Mouse (Mus musculus) adrenal gland, postnatal 25 days (tissue): ENCODE measurements at regions not wholly inside any gene's neighbourhood (a gene's known extent, or its start where the extent isn't known, plus 50 kb on each side); places are given as distances from the start of the nearest gene placed in this dataset.
"Not testable (repeated sequence)": the region's sequence is repeated elsewhere in the genome, so short reads cannot be mapped to it uniquely, and the experiment has no call there.

Experiments
- DNase-seq: peaks from one replicate; pipeline ENCODE4 v3.0.0; 2021; ENCODE audit warnings: mixed read lengths

DNA sequence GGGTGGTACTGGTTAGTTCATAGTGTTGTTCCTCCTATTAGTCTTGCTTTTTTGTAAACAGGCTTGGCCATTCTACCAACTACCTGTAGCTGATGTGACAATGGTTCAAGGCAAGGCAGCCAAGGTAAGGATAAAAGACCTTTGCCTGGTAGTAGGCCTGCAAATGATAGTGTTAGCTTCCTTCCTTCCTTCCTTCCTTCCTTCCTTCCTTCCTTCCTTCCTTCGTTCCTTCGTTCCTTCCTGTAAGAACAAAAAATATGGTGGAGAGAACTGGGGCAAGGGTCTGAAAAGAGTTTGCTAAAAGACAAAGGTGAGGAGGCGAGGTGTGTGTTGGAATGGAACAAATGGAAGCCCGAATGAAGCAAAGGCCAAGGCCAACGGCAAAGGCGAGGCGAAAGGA lies 84.8 kb upstream of the Ezh2 start:
- not testable (repeated sequence) for DNase-seq

- DNase-seq = not testable (repeated sequence)
These were observed 77.6 kb upstream of the Ezh2 start for GRCm38 (mm10) chr6:47672741-47673140.

- DNase-seq = not testable (repeated sequence)
These were observed 57.7 kb upstream of the Ezh2 start for GRCm38 (mm10) chr6:47652880-47653279.

DNA sequence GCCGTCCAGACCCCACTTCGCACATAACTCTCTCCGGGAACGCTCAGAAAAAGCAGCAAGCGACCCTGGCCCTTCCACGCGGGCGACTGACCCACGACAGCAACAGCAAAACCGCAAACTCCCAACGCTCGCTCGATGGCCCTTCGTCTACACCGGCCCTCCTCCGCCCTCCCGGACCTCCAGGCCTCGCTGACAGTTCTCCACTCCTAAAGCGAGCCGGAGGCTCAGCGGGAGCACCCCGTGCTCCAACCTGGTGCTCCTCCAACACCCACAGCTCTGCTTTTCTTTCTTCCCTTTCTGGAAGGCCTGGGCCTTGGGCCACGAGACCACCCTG lies 56.2 kb upstream of the Ezh2 start:
- DNase-seq = not testable (repeated sequence)

- DNase-seq = peak; percentile 94
These were observed 55.6 kb upstream of the Ezh2 start for GRCm38 (mm10) chr6:47650463-47651384.

- DNase-seq = no peak
These were observed 54.8 kb upstream of the Ezh2 start for GRCm38 (mm10) chr6:47649961-47650360.

DNA sequence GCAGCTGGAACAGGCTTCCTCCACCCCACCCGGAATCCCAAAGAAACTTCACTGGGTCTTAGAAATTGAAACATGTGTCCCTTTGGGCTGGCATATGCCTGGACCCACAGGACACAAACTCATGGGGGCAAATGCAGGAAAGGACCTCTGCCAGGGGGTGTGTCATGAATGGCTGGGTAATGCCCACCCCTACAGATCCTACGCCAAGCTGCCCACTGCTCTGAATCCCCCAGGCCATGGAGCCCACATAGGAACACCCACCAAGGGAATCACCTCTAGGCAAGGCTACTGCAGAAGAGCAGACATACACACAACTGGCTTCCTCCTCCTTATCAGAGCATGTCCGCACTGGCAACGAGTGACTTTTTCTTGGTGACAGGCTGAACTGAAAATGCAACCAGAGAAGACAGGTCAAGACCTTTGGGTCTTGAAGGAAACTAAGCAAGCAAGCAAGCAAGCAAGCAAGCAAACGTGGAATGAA lies 54.4 kb upstream of the Ezh2 start:
- DNase-seq = no peak

DNA sequence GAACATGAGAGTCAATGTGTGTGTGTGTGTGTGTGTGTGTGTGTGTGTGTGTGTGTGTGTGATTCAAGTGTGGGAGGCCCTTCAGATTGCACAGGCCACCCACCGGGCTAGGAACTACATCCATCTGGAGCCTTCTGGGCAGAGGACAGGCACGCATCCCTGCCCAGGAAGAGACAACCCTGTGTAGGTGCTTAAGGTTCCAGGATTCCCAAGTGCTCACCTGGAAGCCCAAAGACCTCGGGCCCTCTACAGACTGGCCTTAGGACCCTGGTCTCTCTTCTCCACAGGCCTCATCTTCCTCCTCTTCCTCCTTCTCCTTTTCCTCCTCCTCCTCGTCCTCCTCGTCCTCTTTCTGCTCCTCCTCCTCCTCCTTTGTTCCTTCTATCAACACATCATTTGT lies 53.8 kb upstream of the Ezh2 start:
- DNase-seq = no peak

- no peak for DNase-seq
These were observed 53.2 kb upstream of the Ezh2 start for GRCm38 (mm10) chr6:47648316-47648715.

DNA sequence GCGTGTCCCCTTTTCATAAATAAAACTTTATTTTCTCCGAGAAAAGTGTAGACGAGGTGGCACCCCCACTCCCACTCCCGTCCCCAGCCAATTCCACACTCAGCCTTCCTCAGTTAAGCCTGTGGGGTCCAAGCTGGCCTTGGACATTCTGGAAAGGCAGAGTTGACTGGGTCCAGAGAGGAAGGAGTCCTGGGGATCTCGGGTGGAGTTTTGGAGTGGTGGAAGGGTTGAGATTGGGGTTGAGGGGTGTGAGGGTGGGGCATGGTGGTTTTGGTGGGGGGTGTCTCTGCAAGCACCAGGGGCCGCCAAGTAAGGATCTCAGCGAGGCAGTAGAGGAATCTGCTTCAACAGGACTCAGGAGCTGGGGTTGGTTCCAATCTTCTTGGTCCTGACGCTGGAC lies 52.7 kb upstream of the Ezh2 start:
- DNase-seq = no peak

DNA sequence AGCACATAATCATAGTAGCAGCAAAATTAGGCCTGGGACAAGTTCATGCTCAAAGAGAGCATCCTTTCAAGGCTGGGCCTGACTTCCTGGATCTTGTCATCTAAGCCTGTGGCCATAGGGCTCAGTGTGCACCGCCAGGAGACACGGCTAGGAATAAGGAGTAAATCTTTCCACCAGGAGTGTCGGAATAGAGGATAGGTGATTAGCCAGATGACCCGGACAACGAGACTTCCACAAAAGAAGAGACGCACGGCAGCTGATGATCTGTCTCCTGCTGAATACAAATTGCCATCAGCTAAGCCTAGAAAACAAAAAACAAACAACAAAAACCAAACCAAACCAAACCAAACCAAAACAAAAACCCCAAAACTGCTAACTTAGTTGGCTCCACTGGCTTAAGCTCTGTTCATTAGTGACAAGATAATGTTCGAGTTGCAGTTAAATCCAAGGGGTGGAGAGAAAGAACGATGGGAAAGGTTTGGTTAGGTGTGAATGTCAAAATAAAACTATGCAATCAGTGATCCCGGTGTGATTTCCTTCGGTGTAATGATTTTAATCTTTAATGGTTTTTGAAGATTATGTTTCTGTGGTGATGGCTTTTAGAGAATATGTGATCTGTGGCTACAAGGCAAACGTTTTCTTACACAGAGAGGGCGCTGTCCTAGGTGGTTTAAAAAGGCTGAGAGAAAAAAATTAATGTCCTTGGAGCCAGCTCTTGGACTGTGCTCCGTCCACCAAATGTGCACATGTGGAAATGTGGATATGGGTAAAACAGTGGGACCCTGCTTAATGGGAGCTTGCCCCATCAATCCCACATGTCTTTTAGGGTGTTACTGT lies 51.8 kb upstream of the Ezh2 start:
- DNase-seq = no peak

DNA sequence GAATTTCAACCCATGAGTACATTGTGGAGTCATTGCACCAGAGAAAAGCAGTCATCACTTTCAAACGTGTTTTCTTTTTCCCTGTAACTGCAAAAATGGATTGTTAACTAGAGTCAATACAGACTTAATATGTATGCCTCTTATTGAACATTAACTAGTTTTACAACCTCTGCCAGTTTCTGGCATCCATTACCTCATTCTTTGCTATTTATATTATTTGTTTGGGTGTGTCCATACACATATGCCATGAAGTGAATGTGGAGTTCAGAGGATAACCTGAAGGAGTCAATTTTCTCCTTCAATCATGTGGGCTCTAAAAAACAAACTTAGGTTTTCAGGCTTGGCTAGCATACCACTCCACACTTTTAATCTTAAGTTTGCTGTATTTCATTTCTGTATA lies 50.9 kb upstream of the Ezh2 start:
- no peak for DNase-seq
